Mouse (Mus musculus): Measurements from ENCODE around the gene Vrtn.

The Vrtn gene

DNA sequence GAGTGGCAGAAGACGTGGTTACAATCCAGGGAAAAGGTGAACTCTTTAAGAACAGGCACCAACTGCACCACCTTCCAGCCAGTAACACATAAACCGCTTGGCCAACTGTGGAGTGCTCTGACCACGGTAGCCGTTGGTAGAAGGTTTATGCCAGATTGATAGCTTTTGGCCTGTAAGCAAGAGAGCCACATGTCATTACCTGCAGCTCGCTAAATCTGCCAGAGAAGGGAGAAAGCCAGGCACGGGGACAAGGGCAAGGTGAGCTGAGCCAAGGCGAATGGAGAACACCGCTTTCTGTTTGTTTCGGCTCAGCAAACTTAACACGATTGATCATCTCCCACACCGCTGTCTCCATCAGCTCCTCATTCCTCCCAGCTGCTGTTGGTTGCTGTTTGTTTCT is 48.2 kb downstream of the Vrtn start:
- DNase-seq, result no peak

DNA sequence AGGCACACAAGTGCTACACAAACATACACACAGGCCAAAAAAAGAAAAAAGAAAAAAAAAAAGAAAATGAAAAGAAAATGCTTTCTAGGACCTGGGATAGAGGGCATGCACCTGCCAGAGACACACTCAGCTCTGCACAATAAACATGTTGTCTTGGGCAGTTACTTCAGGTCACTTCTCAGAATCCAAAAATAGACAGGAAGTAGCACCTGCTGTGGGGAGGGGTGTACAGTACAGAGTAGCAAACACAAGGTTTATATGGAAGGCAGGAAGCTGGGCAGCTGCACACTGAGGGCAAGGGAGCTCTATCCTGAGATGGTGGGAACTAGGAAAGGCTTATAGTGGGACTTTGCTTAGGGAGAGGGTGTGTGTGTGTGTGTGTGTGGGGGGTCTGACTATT is 50.5 kb downstream of the Vrtn start:
- DNase-seq, result peak; percentile 29

DNA sequence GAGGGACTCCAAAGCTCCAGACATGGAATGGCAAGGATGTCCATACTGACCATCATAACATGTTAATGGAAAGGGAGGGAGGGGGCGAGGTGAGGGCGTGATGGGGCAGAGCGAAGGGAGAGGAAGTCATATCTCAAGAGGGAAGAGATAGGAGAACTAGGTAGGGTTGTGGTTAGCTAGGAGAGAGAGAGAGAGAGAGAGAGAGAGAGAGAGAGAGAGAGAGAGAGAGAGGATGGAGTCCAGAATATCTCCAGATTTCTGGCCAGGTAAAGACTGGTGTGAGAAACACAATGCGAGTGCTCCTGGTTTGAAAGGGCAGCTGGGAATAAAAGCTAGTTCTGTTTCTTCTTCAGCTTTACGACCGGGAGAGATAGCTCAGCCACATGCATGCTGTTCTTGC is 51.3 kb downstream of the Vrtn start:
- no peak for DNase-seq

DNA sequence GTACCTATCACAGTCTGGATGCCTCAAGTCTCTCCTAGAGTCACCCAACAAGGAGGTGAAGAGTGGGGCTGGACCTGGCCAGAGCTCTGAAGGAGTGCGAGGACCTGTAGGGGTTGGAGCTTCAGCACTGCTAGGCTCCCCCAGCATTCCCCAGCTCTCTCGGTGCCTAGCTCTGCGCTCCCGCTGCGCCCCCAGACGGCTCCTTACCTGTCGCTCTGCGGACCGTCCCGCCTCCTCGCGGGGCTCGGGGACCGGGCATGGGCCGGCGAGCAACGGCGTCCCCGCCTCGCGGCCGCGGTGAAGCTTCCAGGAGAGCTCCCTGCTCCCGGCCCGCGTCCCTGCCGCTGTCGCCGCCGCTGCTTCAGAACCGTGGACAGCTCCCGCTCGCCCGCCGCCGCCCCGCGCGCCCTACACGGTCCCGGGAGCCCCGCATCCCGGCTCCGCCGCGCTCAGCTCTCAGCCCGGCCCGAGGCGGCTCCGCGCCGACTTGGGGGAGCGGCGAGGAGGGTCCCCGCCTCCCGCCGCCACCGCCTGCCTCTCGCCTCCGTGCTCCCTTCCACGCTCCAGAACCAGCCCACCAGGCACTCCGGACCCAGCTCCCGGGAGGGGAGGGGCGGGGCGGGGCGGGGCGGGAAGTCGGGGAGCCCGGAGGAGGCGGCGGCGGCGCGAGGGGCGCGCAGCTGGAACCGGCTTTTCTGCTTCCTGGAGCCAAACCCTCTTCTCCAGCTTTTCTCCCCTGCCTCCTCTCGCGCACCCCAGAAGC is 57.7 kb downstream of the Vrtn start, which contains the start of gene Syndig1l:
Syndig1l (minus strand) TSS at position 513 of the 763 bp plus-strand sequence.
- DNase-seq, result peak; percentile 81
